Mouse (Mus musculus) liver, embryonic 12.5 days (tissue): ENCODE measurements around the gene Usp34. TPM values are rescaled to one million over a fixed set of nuclear protein-coding genes. Genes with fewer than 3 reads are reported as not detected.
"Not testable (repeated sequence)": the region's sequence is repeated elsewhere in the genome, so short reads cannot be mapped to it uniquely, and the experiment has no call there.

Experiments used
- ATAC-seq: fragments of 200-750 bp; cut with Nextera tagmentation; 2 replicates; pipeline ENCODE4 v1.8.0; 2017; ENCODE audit warnings: moderate number of reproducible peaks, mild to moderate bottlenecking, moderate library complexity
- H3K27ac ChIP-seq: fragments of 300-500 bp; sonication (generic); 2 replicates; pipeline ENCODE4 v1.5.1; 2016; ENCODE audit warnings: mild to moderate bottlenecking
- H3K27me3 ChIP-seq: fragments of 300-500 bp; sonication (generic); replicated peaks from 2 replicates; pipeline ENCODE4 v1.6.1; 2016; ENCODE audit warnings: mild to moderate bottlenecking, moderate library complexity
- H3K36me3 ChIP-seq: fragments of 300-500 bp; sonication (generic); 2 replicates; pipeline ENCODE4 v1.6.1; 2016; ENCODE audit warnings: mild to moderate bottlenecking, moderate library complexity
- H3K4me1 ChIP-seq: fragments of 300-500 bp; sonication (generic); 2 replicates; pipeline ENCODE4 v1.6.1; 2016
- H3K4me2 ChIP-seq: fragments of 300-500 bp; sonication (generic); 2 replicates; pipeline ENCODE4 v1.6.1; 2016; ENCODE audit warnings: mild to moderate bottlenecking, moderate library complexity
- H3K4me3 ChIP-seq: fragments of 300-500 bp; sonication (generic); 2 replicates; pipeline ENCODE4 v1.5.1; 2016; ENCODE audit warnings: mild to moderate bottlenecking, moderate library complexity
- H3K9ac ChIP-seq: fragments of 300-500 bp; sonication (generic); 2 replicates; pipeline ENCODE4 v1.6.1; 2016; ENCODE audit warnings: mild to moderate bottlenecking, moderate library complexity
- H3K9me3 ChIP-seq: fragments of 300-500 bp; sonication (generic); replicated peaks from 2 replicates; pipeline ENCODE4 v1.6.1; 2016; ENCODE audit warnings: mild to moderate bottlenecking, moderate library complexity
- WGBS: fragments of 180-500 bp; shearing (Covaris S2); methylation state at CpG from one replicate; pipeline ENCODE4 v1.1.7; 2016; ENCODE audit not compliant: insufficient replicate concordance; 5-methylcytosine and 5-hydroxymethylcytosine counted together
- polyA plus RNA-seq: library from polyadenylated mRNA; unstranded; fragments of >200 nt; fragmentation: Nextera tagmentation; extraction: Ambion mirVana; gene quantifications from 2 replicates; pipeline ENCODE4 v1.2.1, GENCODE M21; 2016

The Usp34 gene
- polyA plus RNA-seq: 10.7 and 14.4 TPM in 2 replicates

GRCm38 (mm10) chr11:23306764-23307565 is at the start of gene Usp34:
Gene Usp34 (plus strand): TSS chr11:23306895.
- Histone ChIP-seq H3K4me1 (peaks cover 41% of the 10 kb centered on the region), H3K4me3 (peak within 1 kb of the TSS; percentile 97), H3K9me3 (no peaks in the 10 kb centered on the region), H3K9ac (peak within 1 kb of the TSS; percentile 98), H3K27me3 (no peaks in the 10 kb centered on the region), H3K27ac (peak within 1 kb of the TSS; percentile 99), H3K4me2 (peak within 1 kb of the TSS; percentile 82), H3K36me3 (peaks cover 14% of the 10 kb centered on the region; the same call in 1 of the 2 replicates)
- under 1% methylated on average over 46 of the region's 80 CpGs for WGBS
- peak; percentile 65 for ATAC-seq

- WGBS: 82% methylated on average over 4 of the region's 4 CpGs
Measured at GRCm38 (mm10) chr11:23259073-23259472, 47.6 kb upstream of the Usp34 start.

GRCm38 (mm10) chr11:23259481-23259880 is 47.2 kb upstream of the Usp34 start:
- H3K4me2 ChIP-seq: peak overlapping the region; percentile 93
- peak overlapping the region; percentile 50; the same call in 1 of the 2 replicates for H3K9ac ChIP-seq
- 64% methylated on average over 1 of the region's 1 CpGs for WGBS
- peaks cover 53% of the 10 kb centered on the region for H3K36me3 ChIP-seq
- no peak overlapping the region for H3K27ac ChIP-seq
- H3K27me3 ChIP-seq: no peaks in the 10 kb centered on the region
- ATAC-seq: no peak
- H3K9me3 ChIP-seq: no peaks in the 10 kb centered on the region
- peaks cover 47% of the 10 kb centered on the region for H3K4me1 ChIP-seq
- H3K4me3 ChIP-seq: peak overlapping the region; percentile 36

More at GRCm38 (mm10) chr11:23259073-23259472, 47.6 kb upstream of the Usp34 start:
- Histone ChIP-seq H3K4me1 (peaks cover 50% of the 10 kb centered on the region), H3K4me2 (peak overlapping the region; percentile 93), H3K27me3 (no peaks in the 10 kb centered on the region), H3K4me3 (peak overlapping the region; percentile 36), H3K36me3 (peaks cover 49% of the 10 kb centered on the region), H3K9me3 (no peaks in the 10 kb centered on the region), H3K27ac (peak overlapping the region; percentile 41; the same call in 1 of the 2 replicates), H3K9ac (peak overlapping the region; percentile 50)
- ATAC-seq: no peak

- Histone ChIP-seq H3K27me3 (no peaks in the 10 kb centered on the region), H3K4me3 (peak overlapping the region; percentile 19), H3K4me2 (peak overlapping the region; percentile 93), H3K4me1 (peaks cover 40% of the 10 kb centered on the region), H3K27ac (peak overlapping the region; percentile 48; the same call in 1 of the 2 replicates), H3K36me3 (peaks cover 60% of the 10 kb centered on the region), H3K9ac (peak overlapping the region; percentile 35), H3K9me3 (no peaks in the 10 kb centered on the region)
- 44% methylated on average over 1 of the region's 1 CpGs for WGBS
- ATAC-seq: no peak
Measured at GRCm38 (mm10) chr11:23260186-23260585, 46.5 kb upstream of the Usp34 start.

GRCm38 (mm10) chr11:23261490-23261889 is 45.2 kb upstream of the Usp34 start:
- Histone ChIP-seq H3K9me3 (no peaks in the 10 kb centered on the region), H3K27ac (no peak overlapping the region), H3K36me3 (peaks cover 73% of the 10 kb centered on the region), H3K4me1 (peaks cover 40% of the 10 kb centered on the region), H3K27me3 (no peaks in the 10 kb centered on the region), H3K4me2 (no peak overlapping the region), H3K4me3 (no peak overlapping the region), H3K9ac (no peak overlapping the region)
- WGBS: 63% methylated on average over 3 of the region's 3 CpGs
- ATAC-seq: no peak

- Histone ChIP-seq H3K4me2 (no peak overlapping the region), H3K27ac (no peak overlapping the region), H3K4me3 (no peak overlapping the region), H3K4me1 (peaks cover 18% of the 10 kb centered on the region), H3K9me3 (no peaks in the 10 kb centered on the region), H3K9ac (no peak overlapping the region), H3K36me3 (peaks cover 91% of the 10 kb centered on the region), H3K27me3 (no peaks in the 10 kb centered on the region)
- no peak for ATAC-seq
Measured at GRCm38 (mm10) chr11:23264949-23265348, 41.7 kb upstream of the Usp34 start.

- no peak overlapping the region for H3K4me2 ChIP-seq
- no peak overlapping the region for H3K27ac ChIP-seq
- no peak overlapping the region for H3K9ac ChIP-seq
- WGBS: 82% methylated on average over 4 of the region's 4 CpGs
- no peaks in the 10 kb centered on the region for H3K4me1 ChIP-seq
- no peak overlapping the region for H3K4me3 ChIP-seq
- peaks cover 91% of the 10 kb centered on the region for H3K36me3 ChIP-seq
- 0 out of 2 replicates have a peak, but pooled peaks have one; percentile 27 for ATAC-seq
- no peaks in the 10 kb centered on the region for H3K9me3 ChIP-seq
- no peaks in the 10 kb centered on the region for H3K27me3 ChIP-seq
Measured at GRCm38 (mm10) chr11:23271770-23272724, 34.6 kb upstream of the Usp34 start.

GRCm38 (mm10) chr11:23275780-23276179 is 30.9 kb upstream of the Usp34 start:
- peaks cover 97% of the 10 kb centered on the region for H3K36me3 ChIP-seq

GRCm38 (mm10) chr11:23284469-23284868 is 22.2 kb upstream of the Usp34 start:
- Histone ChIP-seq H3K4me1 (no peaks in the 10 kb centered on the region), H3K4me2 (no peak overlapping the region), H3K27ac (no peak overlapping the region), H3K4me3 (no peak overlapping the region), H3K9ac (no peak overlapping the region), H3K27me3 (no peaks in the 10 kb centered on the region), H3K36me3 (peaks cover 96% of the 10 kb centered on the region), H3K9me3 (no peaks in the 10 kb centered on the region)
- 92% methylated on average over 4 of the region's 4 CpGs for WGBS
- ATAC-seq: no peak

More at GRCm38 (mm10) chr11:23275780-23276179, 30.9 kb upstream of the Usp34 start:
- no peak overlapping the region for H3K4me2 ChIP-seq
- no peaks in the 10 kb centered on the region for H3K9me3 ChIP-seq
- 85% methylated on average over 3 of the region's 3 CpGs for WGBS
- no peak overlapping the region for H3K4me3 ChIP-seq
- H3K4me1 ChIP-seq: no peaks in the 10 kb centered on the region
- no peak overlapping the region for H3K27ac ChIP-seq
- H3K9ac ChIP-seq: no peak overlapping the region
- no peaks in the 10 kb centered on the region for H3K27me3 ChIP-seq
- no peak for ATAC-seq

- peaks cover 97% of the 10 kb centered on the region for H3K36me3 ChIP-seq
- not testable (repeated sequence) for H3K9ac ChIP-seq, H3K27me3 ChIP-seq, ATAC-seq, H3K4me2 ChIP-seq, H3K4me3 ChIP-seq, H3K27ac ChIP-seq, H3K9me3 ChIP-seq, H3K4me1 ChIP-seq
- WGBS: 78% methylated on average over 4 of the region's 4 CpGs
Measured at GRCm38 (mm10) chr11:23288866-23289265, 17.8 kb upstream of the Usp34 start.

GRCm38 (mm10) chr11:23297379-23297778 is 9.3 kb upstream of the Usp34 start:
- no peak overlapping the region for H3K9ac ChIP-seq
- H3K36me3 ChIP-seq: peaks cover 77% of the 10 kb centered on the region
- WGBS: 82% methylated on average over 2 of the region's 2 CpGs
- no peak for ATAC-seq
- no peak overlapping the region for H3K4me2 ChIP-seq
- H3K9me3 ChIP-seq: no peaks in the 10 kb centered on the region
- no peaks in the 10 kb centered on the region for H3K27me3 ChIP-seq
- no peak overlapping the region for H3K4me3 ChIP-seq
- H3K4me1 ChIP-seq: peaks cover 9% of the 10 kb centered on the region
- no peak overlapping the region for H3K27ac ChIP-seq

GRCm38 (mm10) chr11:23298301-23298700 is 8.4 kb upstream of the Usp34 start:
- H3K4me1 ChIP-seq: peaks cover 9% of the 10 kb centered on the region
- H3K9me3 ChIP-seq: no peaks in the 10 kb centered on the region
- no peak overlapping the region for H3K4me2 ChIP-seq
- WGBS: 93% methylated on average over 2 of the region's 2 CpGs
- no peak overlapping the region for H3K9ac ChIP-seq
- no peak overlapping the region for H3K4me3 ChIP-seq
- peaks cover 67% of the 10 kb centered on the region for H3K36me3 ChIP-seq
- H3K27me3 ChIP-seq: no peaks in the 10 kb centered on the region
- ATAC-seq: no peak
- H3K27ac ChIP-seq: no peak overlapping the region
